ENCODE assay signal across 31 mouse cellular contexts in the genomic region with DNA sequence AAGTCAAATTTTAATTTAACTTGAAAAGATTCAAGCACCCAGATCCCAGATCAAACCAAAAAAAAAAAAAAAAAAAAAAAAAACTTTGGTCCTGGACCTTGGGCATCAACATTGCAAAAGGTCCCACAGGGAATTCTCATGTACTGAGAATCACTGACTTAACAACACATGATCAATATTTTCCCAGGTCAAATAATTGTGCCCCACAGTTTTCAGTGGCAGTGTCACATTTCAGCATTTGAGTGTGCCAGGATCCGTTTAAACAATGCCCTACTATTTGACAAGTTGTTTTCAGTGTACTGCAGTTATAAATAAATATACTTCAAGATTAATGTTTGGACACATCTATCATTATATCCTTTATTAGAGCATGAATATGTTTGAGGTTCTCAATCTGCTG. TPM values are rescaled to one million over a fixed set of nuclear protein-coding genes. Genes with fewer than 3 reads are reported as not detected.
"Had no signal": no experiment of that assay in that cellular context is flagged by ENCODE, and none has a peak within 500 bp of the region (broad histone marks: within the 10 kb centered on the region; RNA-seq: fewer than 3 reads in every experiment).

No protein-coding gene starts in this region.

- H3K27ac ChIP-seq: embryonic facial prominence, embryonic 10.5 days; embryonic facial prominence, embryonic 12.5 days; embryonic facial prominence, embryonic 13.5 days; embryonic facial prominence, embryonic 15.5 days; forebrain, embryonic 10.5 days; forebrain, embryonic 12.5 days; forebrain, embryonic 13.5 days; forebrain, embryonic 15.5 days; gastrocnemius, adult 2 months; heart, adult 2 months had no signal

- H3K27me3 ChIP-seq: embryonic facial prominence, embryonic 12.5 days; embryonic facial prominence, embryonic 13.5 days; embryonic facial prominence, embryonic 15.5 days; forebrain, embryonic 12.5 days; forebrain, embryonic 13.5 days; forebrain, embryonic 15.5 days had no signal

- H3K9me3 ChIP-seq: embryonic facial prominence, embryonic 10.5 days; embryonic facial prominence, embryonic 12.5 days; embryonic facial prominence, embryonic 13.5 days; embryonic facial prominence, embryonic 15.5 days; forebrain, embryonic 10.5 days; forebrain, embryonic 12.5 days; forebrain, embryonic 13.5 days; forebrain, embryonic 15.5 days had no signal

- H3K4me1 ChIP-seq: embryonic facial prominence, embryonic 10.5 days; embryonic facial prominence, embryonic 12.5 days; embryonic facial prominence, embryonic 13.5 days; embryonic facial prominence, embryonic 15.5 days; forebrain, embryonic 10.5 days; forebrain, embryonic 12.5 days; forebrain, embryonic 13.5 days; forebrain, embryonic 15.5 days had no signal

- H3K4me2 ChIP-seq: embryonic facial prominence, embryonic 12.5 days; embryonic facial prominence, embryonic 13.5 days; embryonic facial prominence, embryonic 15.5 days; forebrain, embryonic 12.5 days; forebrain, embryonic 13.5 days; forebrain, embryonic 15.5 days had no signal

- H3K36me3 ChIP-seq: embryonic facial prominence, embryonic 10.5 days; embryonic facial prominence, embryonic 12.5 days; embryonic facial prominence, embryonic 13.5 days; embryonic facial prominence, embryonic 15.5 days; forebrain, embryonic 10.5 days; forebrain, embryonic 12.5 days; forebrain, embryonic 15.5 days had no signal

- H3K4me3 ChIP-seq: embryonic facial prominence, embryonic 10.5 days; embryonic facial prominence, embryonic 12.5 days; embryonic facial prominence, embryonic 13.5 days; embryonic facial prominence, embryonic 15.5 days; erythroblast, embryonic 14.5 days; forebrain, embryonic 10.5 days; forebrain, embryonic 12.5 days; forebrain, embryonic 13.5 days; forebrain, embryonic 15.5 days; gastrocnemius, adult 2 months; heart, adult 2 months had no signal

- ATAC-seq: forebrain, embryonic 13.5 days; forebrain, embryonic 14.5 days; forebrain, embryonic 15.5 days; forebrain, postnatal 0 days had no signal

- H3K9ac ChIP-seq: embryonic facial prominence, embryonic 12.5 days; embryonic facial prominence, embryonic 13.5 days; embryonic facial prominence, embryonic 15.5 days; forebrain, embryonic 12.5 days; forebrain, embryonic 13.5 days; forebrain, embryonic 15.5 days; forebrain, postnatal 0 days had no signal

- DNase-seq: cerebellum, adult 8-10 months; cerebellum, adult 9-10 months; cerebellum, adult 9-11 months; cerebellum, postnatal 10 days; cerebellum, postnatal 14 days; cerebellum, postnatal 25 days; cerebellum, postnatal 36 days; embryo, embryonic 11 days; forebrain, postnatal 0 days; gastrocnemius, adult 2 months; gastrocnemius, postnatal 10 days; gastrocnemius, postnatal 14 days; gastrocnemius, postnatal 25 days; gastrocnemius, postnatal 36 days; heart, adult 11 months; heart, adult 18-20 months; heart, adult 2 months had no signal

RNA-seq across cellular contexts. Expression of a gene that starts 36.4 kb away (rescaled TPM):
- total RNA-seq: common myeloid progenitor, adult 5-6 weeks; gastrocnemius, postnatal 36 days; gastrocnemius, postnatal 4 days; granulocyte monocyte progenitor cell, adult 5-6 weeks; heart, adult 18-20 months; heart, adult 2 months; heart, adult 8-10 months had no signal
- polyA plus RNA-seq: erythroblast, embryonic 14.5 days; forebrain, embryonic 10.5 days; forebrain, embryonic 13.5 days had no signal
